Mouse (Mus musculus) heart, adult 18-20 months (tissue): ENCODE measurements at regions not wholly inside any gene's neighbourhood (a gene's known extent, or its start where the extent isn't known, plus 50 kb on each side); places are given as distances from the start of the nearest gene placed in this dataset.

ENCODE experiments used
- DNase-seq, 2 experiments: peaks; one replicate each; pipeline ENCODE4 v3.0.0; 2021 to 2022; ENCODE audit warnings: mixed read lengths in 1 of 2

DNA sequence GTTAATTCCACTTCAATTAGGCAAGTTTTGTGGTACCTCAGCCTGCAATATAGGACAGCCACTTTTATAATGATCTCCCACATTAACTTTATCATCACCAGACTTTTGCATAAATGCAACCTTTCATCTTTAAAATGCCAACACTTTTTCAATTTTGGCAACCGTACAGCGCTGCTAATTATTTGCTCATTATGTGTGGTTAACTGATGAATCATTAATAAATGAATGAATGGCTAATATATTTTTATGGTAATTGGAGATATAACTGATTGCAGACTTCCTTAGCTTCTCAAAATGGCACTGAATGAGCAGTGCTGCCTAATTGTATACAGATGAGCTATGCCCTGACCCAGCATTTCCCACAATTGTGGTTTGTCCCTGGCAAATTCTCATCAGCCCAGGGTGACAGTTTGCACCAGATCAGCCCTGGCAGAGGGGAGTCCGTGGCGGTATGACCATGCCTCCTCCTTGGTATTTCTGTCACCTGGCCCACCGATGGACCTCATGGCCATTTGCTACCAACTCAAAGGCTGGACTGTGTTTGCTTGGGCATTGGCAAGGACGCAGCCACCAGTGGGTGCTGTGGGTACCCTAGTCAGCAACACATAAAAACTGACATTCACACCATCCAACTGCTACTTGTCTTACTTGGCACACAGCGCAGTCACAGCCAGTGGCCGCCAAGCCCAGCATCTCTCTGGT lies 173.7 kb upstream of the Lmo4 start:
- no peak for DNase-seq

DNA sequence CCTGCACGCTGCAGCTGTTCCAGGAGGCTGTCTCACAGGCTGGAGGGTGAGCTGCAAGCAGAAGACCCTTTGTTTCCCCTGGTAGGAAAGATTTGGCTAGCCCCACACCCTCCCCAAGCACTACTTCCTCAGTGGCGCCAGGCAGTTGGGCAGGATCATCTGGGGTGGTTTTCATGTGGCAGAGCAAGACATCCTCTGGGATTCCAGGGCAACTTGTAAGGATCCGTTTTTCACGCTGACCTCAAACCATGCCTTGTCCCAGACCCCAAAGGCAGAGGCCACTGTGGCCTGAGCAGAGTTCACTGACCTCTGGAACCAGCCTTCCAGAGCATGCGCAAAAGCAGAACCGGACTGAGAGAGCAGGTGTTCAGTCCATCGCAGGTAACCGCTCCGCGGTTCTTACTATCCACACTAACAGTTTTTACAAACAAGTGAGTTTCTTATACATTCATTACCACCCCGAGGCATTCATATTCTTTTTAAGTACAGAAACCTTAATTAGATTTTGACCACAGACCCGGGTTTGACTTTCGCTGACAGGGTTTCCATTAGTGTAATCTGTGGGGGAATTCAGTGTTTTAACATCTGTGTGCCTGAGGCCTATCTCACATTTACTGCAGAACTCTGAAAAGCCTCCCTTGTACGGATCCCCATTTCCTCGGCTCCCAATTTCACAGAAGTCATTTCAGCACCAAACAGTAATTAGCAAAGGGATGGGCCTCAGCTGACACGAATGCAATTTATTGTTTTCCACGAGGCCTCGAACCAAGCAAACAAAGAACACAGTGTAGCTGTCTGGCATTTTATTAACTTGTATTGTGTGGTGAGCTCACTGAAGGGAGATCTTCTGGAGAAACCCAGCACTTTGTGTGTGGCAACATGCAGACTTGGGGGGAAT lies 172.9 kb upstream of the Lmo4 start:
- no peak for DNase-seq

DNA sequence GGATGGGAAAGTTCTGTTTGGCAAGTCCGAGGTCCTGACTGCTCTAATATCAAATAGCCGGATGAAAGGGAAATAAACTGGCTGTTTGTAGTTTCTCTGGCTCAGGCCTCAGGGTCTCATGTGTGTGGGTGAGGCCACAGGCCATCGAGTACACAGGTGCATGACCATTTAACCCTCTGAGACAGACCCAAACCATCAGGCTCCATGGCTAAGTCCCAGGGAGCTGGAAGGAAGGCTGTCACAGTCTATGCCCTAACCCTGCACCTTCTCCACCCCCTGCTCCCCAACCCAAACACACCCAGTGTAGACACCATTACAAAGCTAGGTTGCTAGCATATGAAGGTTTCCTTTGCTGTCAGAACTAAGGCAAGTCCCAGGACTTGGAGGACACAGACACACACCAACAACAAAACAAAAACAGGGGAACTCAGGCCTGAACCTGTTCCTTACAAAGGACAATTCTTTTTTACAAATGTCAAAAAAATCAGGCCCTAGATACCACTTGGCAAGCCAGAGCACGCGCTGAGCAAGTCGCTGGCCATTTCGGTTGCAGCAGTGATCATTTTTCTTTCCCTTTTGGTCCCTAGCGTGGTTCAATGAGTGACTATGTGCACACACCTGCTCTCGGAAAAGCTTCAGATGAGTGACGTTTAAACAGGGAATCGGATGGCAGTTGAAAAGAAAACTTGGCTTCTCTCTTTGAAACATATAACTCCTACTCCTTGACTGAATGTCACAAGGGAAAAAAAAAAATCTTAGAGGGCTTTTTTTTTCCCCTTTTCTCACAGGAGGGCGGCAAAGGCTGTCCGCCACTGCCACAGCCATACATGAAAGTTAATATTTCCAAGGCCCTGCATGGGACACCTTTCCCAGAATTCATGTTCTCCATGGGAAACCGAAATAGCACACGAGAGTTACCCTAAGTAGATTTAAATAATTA lies 171.7 kb upstream of the Lmo4 start:
- no peak for DNase-seq

DNA sequence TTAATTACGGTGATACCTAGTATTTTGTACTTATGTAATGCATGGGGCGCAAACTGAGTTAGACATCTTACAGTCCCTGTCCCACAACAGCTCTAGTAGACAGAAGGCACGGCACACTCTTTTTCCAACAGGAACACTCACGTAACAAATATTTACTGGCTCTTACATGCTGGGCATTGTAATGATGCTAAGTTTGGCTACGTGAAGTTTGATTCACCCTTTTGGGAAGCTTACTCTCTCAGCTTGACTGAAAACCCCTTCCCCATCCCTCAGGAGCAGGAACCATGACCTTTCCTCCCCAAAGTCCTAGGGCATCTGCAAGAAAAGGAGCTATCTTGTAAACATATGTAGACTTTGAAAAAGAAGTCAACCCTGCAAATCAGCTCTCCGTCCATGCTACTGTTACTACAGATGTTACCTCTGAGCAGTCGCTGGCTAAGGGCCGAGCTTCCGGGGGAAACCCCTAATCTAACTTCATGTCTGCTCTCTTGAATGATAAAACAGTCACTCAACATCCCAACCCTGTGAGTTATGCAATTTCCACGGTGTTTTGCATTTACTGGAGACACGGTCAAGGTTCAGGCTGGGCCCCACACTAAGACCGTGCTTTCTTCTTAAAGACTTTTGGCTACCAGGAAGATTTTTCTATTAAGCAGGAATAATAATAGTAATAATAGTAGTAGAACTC lies 170.8 kb upstream of the Lmo4 start:
- no peak for DNase-seq

DNA sequence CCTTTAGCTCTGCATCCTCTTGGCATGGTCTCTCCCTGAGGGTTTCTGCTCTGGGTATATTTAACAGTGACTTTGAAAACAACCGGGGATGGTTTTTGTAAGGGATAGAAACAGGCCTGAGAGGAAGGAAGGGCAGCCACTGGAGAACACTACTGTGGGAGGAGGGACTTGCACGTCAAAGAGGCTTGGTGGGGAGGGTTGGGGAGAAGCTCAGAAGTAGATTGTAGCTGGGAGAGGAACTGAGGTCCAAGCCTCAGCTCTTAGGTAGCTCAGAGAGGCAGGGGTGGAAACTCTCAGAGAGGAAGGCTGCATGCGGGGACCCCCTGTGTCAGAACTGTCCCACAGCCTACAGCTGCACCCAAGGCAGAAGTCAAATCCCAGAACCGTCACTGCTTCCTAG lies 163.3 kb upstream of the Lmo4 start:
- peak in 1 of 2 experiments; percentile 10 for DNase-seq

DNA sequence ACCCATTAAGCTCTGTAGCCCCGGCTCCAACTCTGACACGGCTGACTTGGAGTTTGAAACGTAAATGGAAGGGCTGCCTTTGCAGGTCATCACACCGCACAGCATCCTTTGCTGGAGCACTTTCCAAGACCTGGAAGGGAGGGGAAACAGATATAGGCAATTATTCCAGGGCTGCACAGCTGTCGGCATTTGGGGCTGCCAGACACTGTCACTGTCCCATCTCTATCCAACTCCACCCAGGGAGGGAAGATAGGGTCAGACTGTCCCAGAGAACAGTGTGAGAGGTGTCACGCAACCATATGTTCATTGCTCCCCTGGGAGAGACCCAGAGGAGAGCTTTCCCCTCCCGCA lies 162.7 kb upstream of the Lmo4 start:
- DNase-seq, result peak in 1 of 2 experiments; percentile 12

DNA sequence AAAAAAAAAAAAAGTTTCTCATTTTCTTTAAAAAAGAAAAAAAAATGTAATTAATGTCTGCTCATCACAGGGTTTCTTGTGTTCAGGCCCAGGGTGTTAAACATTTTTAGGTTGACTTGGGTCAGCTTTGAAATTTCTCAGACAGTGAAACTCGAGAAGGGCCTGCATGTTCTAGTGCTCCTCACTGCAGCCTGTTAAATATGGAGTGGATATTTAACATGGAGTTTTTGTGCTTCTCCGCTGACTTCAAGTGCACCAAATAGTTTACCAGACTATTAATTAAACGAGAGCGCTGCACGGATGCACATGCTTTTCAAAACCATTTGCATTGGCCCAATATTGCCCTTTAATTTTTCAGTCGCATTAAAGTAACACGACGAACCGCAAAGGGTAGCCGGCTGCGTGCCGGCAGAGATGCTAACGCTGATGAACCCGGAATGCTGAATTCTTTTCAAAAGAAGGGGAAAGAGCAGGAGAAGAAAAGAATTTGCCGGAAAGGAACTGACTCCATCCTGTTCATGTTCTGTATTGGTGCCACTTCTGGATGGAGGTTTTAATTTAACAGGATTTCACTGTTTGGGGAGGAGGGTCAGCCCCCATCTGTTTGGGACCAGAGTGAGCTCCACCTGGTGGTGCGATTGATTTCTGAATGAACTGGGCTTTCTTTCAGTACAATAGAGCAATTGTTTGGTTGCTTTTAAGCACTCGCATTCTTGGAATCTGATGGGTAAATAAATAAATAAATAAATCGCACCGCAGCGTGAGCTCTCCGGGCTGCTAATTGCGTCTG lies 162.2 kb upstream of the Lmo4 start:
- no peak for DNase-seq

DNA sequence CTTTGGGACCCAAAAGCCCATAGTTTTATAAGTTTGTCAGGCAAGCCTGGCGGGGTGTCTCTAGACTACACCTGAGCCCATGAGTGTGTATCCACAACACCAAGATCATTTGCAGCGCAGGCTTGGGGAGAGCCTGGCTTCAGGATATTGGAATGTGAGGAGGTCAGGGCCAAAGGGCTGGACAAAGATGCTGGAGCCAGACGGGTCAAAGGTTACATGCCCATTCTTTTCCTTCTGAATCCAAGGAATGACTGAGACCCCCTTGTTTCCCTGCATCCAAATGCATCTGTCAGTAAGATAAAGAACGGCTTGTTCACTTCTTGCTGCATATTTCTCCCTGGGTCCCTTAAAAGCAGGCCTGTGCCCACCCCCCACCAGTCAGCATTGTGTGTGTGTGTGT lies 160.9 kb upstream of the Lmo4 start:
- no peak for DNase-seq

DNA sequence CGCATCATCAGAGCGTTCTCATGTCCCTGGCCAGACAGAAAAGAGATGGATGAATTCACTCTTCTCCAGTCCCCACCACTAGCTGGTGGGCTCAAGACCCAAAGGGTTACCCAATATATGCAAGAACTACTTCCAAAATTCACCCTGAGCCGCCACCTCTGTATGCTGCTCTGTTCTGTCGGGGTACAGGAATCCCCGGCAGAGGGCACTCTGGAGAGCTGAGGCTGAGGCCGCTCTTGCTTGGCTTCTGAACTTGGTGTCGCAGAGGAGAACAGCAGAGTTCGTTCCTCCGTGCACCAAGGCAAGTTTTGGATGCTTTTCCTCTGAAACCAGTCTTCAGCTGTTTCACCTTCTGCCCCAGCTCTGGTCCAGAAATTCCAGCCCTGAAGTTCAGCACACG lies 157.5 kb upstream of the Lmo4 start:
- DNase-seq, result peak; percentile 33 to 57

DNA sequence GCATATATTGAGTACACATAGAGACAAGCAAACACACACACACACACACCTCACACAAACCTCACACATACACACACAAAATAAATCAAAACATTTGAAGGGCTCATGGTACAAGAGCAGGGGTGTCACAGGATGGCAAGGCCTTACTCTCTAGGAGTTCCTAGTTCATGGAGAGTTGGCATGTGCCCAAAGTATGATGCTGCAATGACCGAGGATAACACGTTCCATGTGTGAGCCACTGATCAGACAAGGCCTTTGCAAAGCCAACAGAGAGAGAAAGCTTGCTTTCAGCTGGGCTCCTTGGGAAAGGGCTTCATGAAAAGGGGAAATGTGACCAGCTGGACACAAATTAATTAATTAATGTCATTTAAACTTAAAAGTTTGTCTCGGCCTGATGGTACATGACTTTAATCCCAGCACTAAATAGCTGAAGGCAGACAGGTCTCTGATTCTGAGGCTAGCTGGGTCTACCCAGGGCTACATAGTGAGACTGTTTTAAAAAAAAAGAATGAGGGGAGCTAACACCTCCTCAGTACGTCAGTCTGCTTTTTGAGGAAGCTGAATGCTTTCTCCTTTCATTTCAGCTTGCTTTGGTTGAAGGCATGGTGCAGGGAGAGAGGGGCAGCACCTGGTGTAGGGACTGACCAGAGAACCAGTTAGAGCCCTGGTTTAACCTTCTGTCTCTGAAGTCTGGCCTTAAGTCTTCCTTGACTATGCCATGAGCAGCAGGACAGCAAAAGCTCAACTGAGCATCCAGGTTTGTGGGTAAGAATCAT lies 156.4 kb upstream of the Lmo4 start:
- DNase-seq, result no peak

DNA sequence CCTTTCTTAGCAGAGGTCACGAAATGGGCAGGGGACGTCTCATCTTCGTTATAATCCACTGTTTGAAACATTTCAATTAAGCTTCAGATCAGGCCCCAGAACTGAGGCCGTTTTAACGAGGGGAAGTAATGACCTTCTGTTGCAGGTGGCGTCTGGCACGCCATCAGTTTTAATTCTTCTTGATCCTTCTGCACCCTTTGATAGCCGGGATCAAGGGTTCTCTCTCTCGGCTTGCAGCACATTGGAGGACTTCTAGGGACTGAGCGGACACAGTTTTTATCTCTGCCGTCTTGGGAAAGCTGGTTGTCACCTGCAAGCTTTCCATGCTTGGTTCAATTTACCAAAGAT lies 151.9 kb upstream of the Lmo4 start:
- no peak for DNase-seq

DNA sequence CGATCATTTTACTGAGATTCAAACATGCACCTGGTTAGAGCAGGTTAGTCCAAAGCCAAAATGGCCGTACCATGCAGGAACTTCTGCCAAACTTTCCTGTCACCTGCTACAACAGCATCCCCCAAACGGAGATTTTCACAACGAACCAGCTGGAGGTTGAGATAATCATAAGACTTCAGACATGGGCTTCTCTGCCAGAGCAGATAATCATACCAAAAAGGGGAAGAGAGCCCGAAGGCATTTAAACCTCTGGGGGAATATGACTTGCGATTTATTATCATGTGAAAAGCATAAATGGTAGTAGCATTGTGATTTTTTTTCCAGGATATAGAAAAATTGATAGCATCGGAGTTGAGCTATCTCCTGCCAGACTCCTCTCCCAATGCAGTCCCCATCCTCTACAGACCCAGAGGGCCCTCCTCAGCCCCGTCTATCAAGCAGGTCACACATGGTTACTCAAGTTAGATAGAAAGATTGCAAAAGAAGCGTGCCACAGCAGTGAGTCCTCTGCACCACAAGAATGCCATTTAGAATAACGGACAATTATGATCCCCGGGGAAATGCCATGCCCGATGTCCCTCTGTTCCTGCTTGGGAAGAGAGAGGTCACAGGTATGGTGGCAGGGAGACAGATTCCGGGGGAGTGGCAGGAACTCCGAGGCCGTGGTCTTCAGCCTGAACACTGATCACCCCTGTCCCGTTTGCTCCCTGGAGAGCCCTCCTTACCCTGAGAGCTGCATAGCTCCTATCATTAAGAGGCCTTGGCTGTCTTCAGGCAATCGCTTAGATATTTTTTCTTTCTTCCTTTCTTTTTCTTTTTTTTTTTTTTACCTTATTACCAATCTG lies 151.3 kb upstream of the Lmo4 start:
- DNase-seq, result no peak

DNA sequence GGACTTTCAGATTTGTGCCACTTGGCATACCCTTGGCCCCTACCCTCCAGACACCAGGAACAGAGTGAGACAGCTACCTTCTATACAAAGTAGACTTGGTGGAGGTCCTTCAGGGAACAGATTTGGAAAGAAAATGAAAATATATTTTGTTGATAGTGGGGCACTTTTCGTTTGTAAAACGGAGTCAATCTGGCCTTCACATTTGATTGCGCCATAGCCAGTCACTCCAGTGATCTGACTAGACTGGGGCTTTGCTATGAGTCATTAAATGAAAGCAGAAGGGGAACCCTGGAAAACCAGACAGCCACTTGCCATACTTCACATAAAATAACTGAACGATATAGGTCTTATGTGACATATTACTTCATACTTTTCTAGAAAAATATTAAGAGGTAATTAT lies 147.5 kb upstream of the Lmo4 start:
- no peak for DNase-seq

DNA sequence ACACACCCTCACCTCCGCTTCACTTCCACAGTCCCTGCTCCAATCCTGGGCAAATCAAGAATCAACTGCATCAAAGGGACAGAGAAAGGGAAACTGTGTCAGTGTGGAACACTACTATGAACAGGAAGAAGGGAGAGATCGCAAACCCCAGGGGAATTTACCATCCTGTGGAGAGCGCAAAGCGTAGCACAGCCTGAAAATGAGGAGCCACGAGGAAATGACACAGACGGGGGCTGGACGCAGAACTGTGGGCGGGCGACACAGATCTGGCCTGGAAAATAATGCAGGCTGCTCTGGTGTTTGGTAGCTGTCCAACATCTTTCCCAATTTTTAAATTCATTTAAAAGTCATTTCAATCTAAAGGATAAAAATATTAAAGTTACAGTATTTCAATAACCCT lies 143.4 kb upstream of the Lmo4 start:
- DNase-seq, result no peak

DNA sequence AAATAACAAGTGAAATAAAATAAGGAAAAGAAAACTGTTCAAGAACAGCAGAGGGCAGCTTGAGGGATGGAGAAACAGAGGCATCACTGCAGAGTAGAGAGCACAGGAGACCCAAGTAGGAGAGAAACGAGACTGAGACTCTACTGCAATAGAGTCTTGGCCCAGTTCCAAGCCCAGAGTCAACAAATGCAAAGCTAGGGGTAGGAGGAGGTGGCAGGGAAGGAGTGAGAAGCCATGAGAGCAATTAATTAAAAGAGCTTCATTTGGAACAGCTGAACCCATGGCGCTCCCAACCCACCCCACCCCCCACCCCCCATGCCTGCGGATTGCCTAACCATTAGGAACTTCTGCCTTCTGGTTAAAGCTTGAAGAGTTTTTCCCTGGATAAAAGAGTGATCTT lies 130.2 kb upstream of the Lmo4 start:
- no peak for DNase-seq

DNA sequence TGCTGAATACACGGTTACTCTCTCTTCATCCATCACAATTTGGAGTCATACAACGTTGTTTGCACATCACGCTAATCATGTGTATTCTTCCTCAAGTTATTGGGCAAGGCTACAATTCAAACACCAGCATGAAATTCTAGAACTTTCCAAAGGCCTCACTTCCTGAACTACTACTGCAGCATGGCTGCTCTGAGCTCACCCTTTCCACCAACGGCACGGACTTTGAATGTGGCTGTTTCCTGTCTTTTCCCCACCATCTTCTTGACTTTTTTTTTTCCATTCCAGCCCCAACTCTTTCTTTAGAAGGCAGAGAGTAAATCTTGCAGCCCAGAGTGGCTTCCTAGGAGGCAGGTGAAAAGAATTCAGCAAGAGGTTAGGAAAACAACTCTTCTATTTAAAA lies 129.2 kb upstream of the Lmo4 start:
- no peak for DNase-seq

DNA sequence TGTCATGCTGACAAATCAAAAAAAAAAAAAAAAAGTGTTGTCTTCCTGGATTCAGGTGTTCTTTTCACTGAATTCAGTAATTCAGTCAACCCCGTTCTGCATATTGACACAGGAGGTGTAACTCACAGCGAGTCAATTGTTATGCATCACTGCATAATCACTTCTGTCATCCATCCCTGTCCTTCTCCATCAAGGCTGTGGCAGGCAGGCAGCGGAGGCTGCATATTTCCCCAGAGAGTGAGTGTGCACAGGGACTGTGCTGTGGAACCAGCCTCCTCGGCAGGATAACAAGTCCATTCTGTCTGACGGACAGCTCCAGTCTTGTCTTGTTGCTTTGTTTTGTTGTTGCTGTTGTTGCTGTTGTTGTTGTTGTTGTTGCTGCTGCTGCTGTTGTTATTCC lies 127.3 kb upstream of the Lmo4 start:
- no peak for DNase-seq

DNA sequence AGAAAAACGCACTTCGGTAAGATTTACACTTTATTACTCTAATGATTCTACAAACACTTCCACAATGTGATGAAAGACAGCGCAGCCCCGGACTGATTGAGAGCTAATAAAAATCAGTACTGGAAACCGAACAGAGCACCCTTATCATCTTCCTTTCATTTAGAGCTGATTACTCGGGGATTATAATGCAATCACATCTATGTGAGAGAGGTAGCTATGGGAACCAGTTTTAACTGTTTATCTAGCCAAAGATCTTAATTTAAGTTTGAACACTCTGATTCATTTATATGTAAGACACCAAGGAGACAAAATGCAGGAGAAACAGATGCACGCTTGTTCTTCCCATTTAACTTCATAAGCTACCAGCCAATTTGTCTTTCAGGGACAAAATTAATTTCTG lies 124.1 kb upstream of the Lmo4 start:
- DNase-seq, result no peak

DNA sequence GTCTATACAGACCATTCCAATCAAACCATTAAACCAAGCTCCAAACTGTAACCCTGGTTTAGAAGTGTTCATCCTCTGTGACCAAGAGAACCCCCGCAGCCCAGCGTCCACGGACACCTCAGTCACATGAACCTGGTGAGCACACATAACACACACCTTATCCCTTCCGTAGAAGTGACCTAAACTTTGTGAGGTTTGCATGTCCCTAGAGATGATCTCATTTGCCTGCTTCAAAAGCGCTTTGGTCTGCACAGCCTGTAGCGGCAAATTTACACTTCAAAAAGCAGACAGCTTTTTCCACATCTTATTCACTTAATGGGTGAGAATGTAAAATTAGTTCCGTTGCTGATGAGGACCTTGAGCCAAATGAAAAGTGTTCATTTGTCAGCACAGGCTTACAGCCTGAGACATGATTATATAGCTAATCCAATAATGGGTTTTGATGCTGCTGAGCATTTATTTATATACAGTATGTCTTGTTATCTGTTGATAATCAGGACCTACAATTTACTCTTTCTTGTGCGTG lies 122.3 kb upstream of the Lmo4 start:
- DNase-seq, result no peak
